Mouse (Mus musculus) limb, embryonic 14.5 days (tissue): ENCODE data around the gene Ttf2. TPM values are rescaled to one million over a fixed set of nuclear protein-coding genes. Genes with fewer than 3 reads are reported as not detected.

Experiments
- ATAC-seq: fragments of 200-750 bp; cut with Nextera tagmentation; 2 replicates; pipeline ENCODE4 v1.8.0; 2017; ENCODE audit warnings: low read depth, moderate number of reproducible peaks, moderate TSS enrichment; ENCODE audit not compliant: low FRiP score
- DNase-seq: peaks from one replicate; pipeline ENCODE4 v3.0.0-alpha.2; 2015; ENCODE audit warnings: low spot score
- H3K27ac ChIP-seq: fragments of 300-500 bp; sonication (generic); replicated peaks from 2 replicates; pipeline ENCODE4 v1.5.1; 2014; ENCODE audit warnings: low read depth, mild to moderate bottlenecking, low read length, moderate library complexity, mixed read lengths
- H3K27me3 ChIP-seq: fragments of 300-500 bp; sonication (generic); 2 replicates; pipeline ENCODE4 v1.6.1; 2014; ENCODE audit warnings: low read length, mixed read lengths; ENCODE audit not compliant: control insufficient read depth, insufficient read depth
- H3K36me3 ChIP-seq: fragments of 300-500 bp; sonication (generic); 2 replicates; pipeline ENCODE4 v1.6.1; 2014; ENCODE audit warnings: mild to moderate bottlenecking, low read length, moderate library complexity, mixed read lengths; ENCODE audit not compliant: control insufficient read depth, insufficient read depth
- H3K4me1 ChIP-seq: fragments of 300-500 bp; sonication (generic); 2 replicates; pipeline ENCODE4 v1.6.1; 2014; ENCODE audit warnings: antibody characterized with exemption, low read length, mixed read lengths; ENCODE audit not compliant: control insufficient read depth, insufficient read depth
- H3K4me2 ChIP-seq: fragments of 300-500 bp; sonication (generic); replicated peaks from 2 replicates; pipeline ENCODE4 v1.6.1; 2014; ENCODE audit warnings: low read depth, mild to moderate bottlenecking, low read length, moderate library complexity; ENCODE audit not compliant: severe bottlenecking
- H3K4me3 ChIP-seq: fragments of 300-500 bp; sonication (generic); replicated peaks from 2 replicates; pipeline ENCODE4 v1.5.1; 2014; ENCODE audit warnings: low read length
- H3K9ac ChIP-seq: fragments of 300-500 bp; sonication (generic); 2 replicates; pipeline ENCODE4 v1.6.1; 2014; ENCODE audit warnings: mild to moderate bottlenecking, low read depth, low read length, moderate library complexity; ENCODE audit not compliant: severe bottlenecking
- H3K9me3 ChIP-seq: fragments of 300-500 bp; sonication (generic); 2 replicates; pipeline ENCODE4 v1.6.1; 2016; ENCODE audit warnings: low read length; ENCODE audit not compliant: control insufficient read depth
- POLR2A ChIP-seq: fragments of 200-500 bp; IDR thresholded peaks from 2 replicates; pipeline ENCODE4 v1.8.0; 2012; ENCODE audit warnings: inconsistent platforms, mild to moderate bottlenecking, moderate library complexity, borderline replicate concordance; ENCODE audit not compliant: insufficient read depth, insufficient read length; ENCODE audit errors: extremely low read depth
- WGBS: fragments of 180-500 bp; shearing (Covaris S2); extraction: QIAGEN DNeasy Blood & Tissue Kit; methylation state at CpG from one replicate; pipeline ENCODE4 v1.1.7; 2014; 5-methylcytosine and 5-hydroxymethylcytosine counted together
- polyA plus RNA-seq, 2 experiments: library from polyadenylated mRNA; depleted of rRNA in 1 of 2; stranded (reverse) in 1 of 2; unstranded in 1 of 2; fragments of >200 nt; fragmentation: Nextera tagmentation in 1 of 2; extraction: Ambion mirVana in 1 of 2; gene quantifications; 2 replicates each; pipeline versions ENCODE4 v1.2.1 to v1.2.3; 2012 to 2014

Gene Ttf2
- polyA plus RNA-seq (2012; rRNA removed) (13.9 and 14.0 TPM in 2 replicates), polyA plus RNA-seq (2014; fragmentation: Nextera tagmentation; extraction: Ambion mirVana) (14.0 and 17.9 TPM in 2 replicates)

GRCm38 (mm10) chr3:100969176-100969917 is at the start of gene Ttf2:
Ttf2 (minus strand) TSS chr3:100969663.
- Histone ChIP-seq H3K36me3 (0 out of 2 replicates have a peak, but pooled peaks cover 7% of the 10 kb centered on the region), H3K4me2 (peak within 1 kb of the TSS; percentile 85), H3K9ac (peak within 1 kb of the TSS; percentile 69), H3K9me3 (no peaks in the 10 kb centered on the region), H3K27me3 (no peaks in the 10 kb centered on the region), H3K4me3 (peak within 1 kb of the TSS; percentile 68), H3K27ac (no peak within 1 kb of the TSS), H3K4me1 (peaks cover 6% of the 10 kb centered on the region; the same call in 1 of the 2 replicates)
- DNase-seq (peak; percentile 93), ATAC-seq (peak; percentile 99)
- TF ChIP-seq POLR2A, result 0 out of 2 replicates have a peak, but pooled peaks have one; percentile 19
- WGBS, result 1% methylated on average over 40 of the region's 40 CpGs

GRCm38 (mm10) chr3:101018494-101018893 is 49.0 kb upstream of the Ttf2 start:
- DNase-seq (no peak), ATAC-seq (no peak)
- H3K27ac ChIP-seq, result no peak overlapping the region
- H3K4me3 ChIP-seq, result no peak overlapping the region
- H3K4me2 ChIP-seq, result no peak overlapping the region
- H3K27me3 ChIP-seq, result no peaks in the 10 kb centered on the region
- no peaks in the 10 kb centered on the region for H3K9me3 ChIP-seq
- TF ChIP-seq POLR2A, result no peak
- 77% methylated on average over 6 of the region's 6 CpGs for WGBS
- no peaks in the 10 kb centered on the region for H3K36me3 ChIP-seq
- no peak overlapping the region for H3K9ac ChIP-seq
- H3K4me1 ChIP-seq, result 0 out of 2 replicates have a peak, but pooled peaks cover 6% of the 10 kb centered on the region

GRCm38 (mm10) chr3:101016050-101016449 is 46.6 kb upstream of the Ttf2 start:
- H3K27ac ChIP-seq, result no peak overlapping the region
- no peaks in the 10 kb centered on the region for H3K27me3 ChIP-seq
- 0 out of 2 replicates have a peak, but pooled peaks cover 6% of the 10 kb centered on the region for H3K4me1 ChIP-seq
- DNase-seq, result no peak
- no peaks in the 10 kb centered on the region for H3K36me3 ChIP-seq
- no peak overlapping the region for H3K4me3 ChIP-seq
- no peaks in the 10 kb centered on the region for H3K9me3 ChIP-seq
- no peak overlapping the region for H3K4me2 ChIP-seq
- ATAC-seq, result no peak
- H3K9ac ChIP-seq, result no peak overlapping the region
- WGBS, result 92% methylated on average over 7 of the region's 7 CpGs
- no peak for TF ChIP-seq POLR2A

- 32% methylated on average over 4 of the region's 4 CpGs for WGBS
- no peak for DNase-seq
Measured at GRCm38 (mm10) chr3:101015254-101015653, 45.8 kb upstream of the Ttf2 start.

GRCm38 (mm10) chr3:101013536-101013935 is 44.1 kb upstream of the Ttf2 start:
- Histone ChIP-seq H3K9me3 (no peaks in the 10 kb centered on the region), H3K4me3 (no peak overlapping the region), H3K4me2 (no peak overlapping the region), H3K27me3 (no peaks in the 10 kb centered on the region), H3K9ac (no peak overlapping the region), H3K4me1 (0 out of 2 replicates have a peak, but pooled peaks cover 6% of the 10 kb centered on the region), H3K27ac (no peak overlapping the region), H3K36me3 (no peaks in the 10 kb centered on the region)
- no peak for TF ChIP-seq POLR2A
- ATAC-seq, result no peak
- 90% methylated on average over 3 of the region's 3 CpGs for WGBS
- DNase-seq, result no peak

More at GRCm38 (mm10) chr3:101015254-101015653, 45.8 kb upstream of the Ttf2 start:
- no peak overlapping the region for H3K9ac ChIP-seq
- ATAC-seq, result no peak
- H3K4me1 ChIP-seq, result 0 out of 2 replicates have a peak, but pooled peaks cover 6% of the 10 kb centered on the region
- H3K4me2 ChIP-seq, result no peak overlapping the region
- TF ChIP-seq POLR2A, result no peak
- no peaks in the 10 kb centered on the region for H3K27me3 ChIP-seq
- H3K36me3 ChIP-seq, result no peaks in the 10 kb centered on the region
- no peak overlapping the region for H3K4me3 ChIP-seq
- H3K27ac ChIP-seq, result no peak overlapping the region
- no peaks in the 10 kb centered on the region for H3K9me3 ChIP-seq
